Mouse (Mus musculus): ENCODE results near the gene Dlst.

- TF ChIP-seq CTCF (IDR thresholded peaks at IDR 0.05; ENCODE audit: control insufficient read depth, insufficient read depth, insufficient read length) = no peak
- no peak for TF ChIP-seq MYOD1 (IDR thresholded peaks at IDR 0.05; ENCODE audit: control insufficient read depth, insufficient read length, low read depth)
- no peak for TF ChIP-seq MYOG (IDR thresholded peaks at IDR 0.05; ENCODE audit: control insufficient read depth, extremely low read depth, insufficient read length)
These were observed 67.7 kb downstream of the Dlst start for GRCm38 (mm10) chr12:85178294-85178693.

Measured in C2C12 (cell line).